Mouse (Mus musculus): ENCODE measurements at regions not wholly inside any gene's neighbourhood (a gene's known extent, or its start where the extent isn't known, plus 50 kb on each side); places are given as distances from the start of the nearest gene placed in this dataset.

GRCm38 (mm10) chr4:143042806-143043205, 170.0 kb downstream of the Prdm2 start:
- TF ChIP-seq CTCF (IDR thresholded peaks at IDR 0.05; ENCODE audit: low read depth) (no peak), EP300 (IDR thresholded peaks at IDR 0.05; ENCODE audit: low read depth) (no peak)

Measured in liver, embryonic 14.5 days (tissue).